Mouse (Mus musculus) embryo, embryonic 11.5 days (tissue): ENCODE data around the gene Eif2b2.

ENCODE experiments used
- DNase-seq: peaks from one replicate; pipeline ENCODE4 v3.0.0-alpha.2; 2012; ENCODE audit warnings: low read depth, low spot score

Eif2b2 gene

GRCm38 (mm10) chr12:85252083-85252482 lies 32.8 kb downstream of the Eif2b2 start:
- DNase-seq: no peak

- no peak for DNase-seq
These were observed 36.9 kb downstream of the Eif2b2 start for GRCm38 (mm10) chr12:85256074-85256751.

DNA sequence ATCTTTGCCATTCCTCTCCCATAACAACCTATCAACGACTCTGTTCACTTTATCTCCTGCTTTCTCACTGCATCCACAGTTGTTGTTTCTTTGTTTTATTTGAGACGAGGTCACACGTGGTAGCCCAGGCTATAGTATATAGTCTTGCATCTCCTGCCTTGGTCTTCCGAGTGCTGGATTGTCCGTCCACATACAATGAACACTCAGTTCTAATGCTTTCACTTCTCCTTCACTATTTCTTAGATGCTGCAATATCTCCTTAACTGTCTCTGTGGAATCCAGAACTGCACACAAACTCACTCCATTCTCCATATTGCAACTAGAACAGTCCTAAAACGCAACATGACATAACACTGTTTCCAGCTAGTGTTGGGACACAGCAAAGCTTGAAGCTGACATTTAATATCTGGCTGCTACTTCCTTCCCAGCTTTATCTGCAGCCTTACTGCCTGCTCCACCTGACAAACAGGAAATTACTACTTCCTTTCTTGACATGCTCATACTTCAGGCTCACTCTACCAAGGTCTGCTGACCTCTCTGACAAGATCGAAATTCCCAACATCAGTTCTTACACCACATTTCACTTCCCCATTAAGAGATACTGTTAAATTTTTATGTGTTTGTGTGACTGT lies 37.8 kb downstream of the Eif2b2 start:
- no peak for DNase-seq

GRCm38 (mm10) chr12:85262489-85262888 lies 43.2 kb downstream of the Eif2b2 start:
- DNase-seq: peak; percentile 54

DNA sequence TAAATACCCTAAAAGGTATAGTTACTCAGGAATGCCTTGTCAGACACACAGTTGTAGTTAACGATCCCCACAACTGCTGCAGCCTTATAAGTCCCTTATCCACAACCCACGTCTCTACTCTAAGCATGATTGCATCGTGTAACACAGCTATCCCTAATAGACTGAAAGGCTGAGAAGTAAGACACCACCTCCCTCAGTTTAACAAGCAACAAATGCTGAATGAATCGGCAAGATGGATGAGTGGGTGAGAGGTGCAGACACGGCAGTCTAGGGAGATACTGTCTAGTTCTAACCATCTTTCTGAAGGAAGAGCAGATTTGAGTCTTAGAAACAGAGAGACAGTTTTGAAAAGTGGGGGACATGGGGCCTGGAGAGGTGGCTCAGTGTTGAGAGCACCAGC lies 43.9 kb downstream of the Eif2b2 start:
- no peak for DNase-seq

DNA sequence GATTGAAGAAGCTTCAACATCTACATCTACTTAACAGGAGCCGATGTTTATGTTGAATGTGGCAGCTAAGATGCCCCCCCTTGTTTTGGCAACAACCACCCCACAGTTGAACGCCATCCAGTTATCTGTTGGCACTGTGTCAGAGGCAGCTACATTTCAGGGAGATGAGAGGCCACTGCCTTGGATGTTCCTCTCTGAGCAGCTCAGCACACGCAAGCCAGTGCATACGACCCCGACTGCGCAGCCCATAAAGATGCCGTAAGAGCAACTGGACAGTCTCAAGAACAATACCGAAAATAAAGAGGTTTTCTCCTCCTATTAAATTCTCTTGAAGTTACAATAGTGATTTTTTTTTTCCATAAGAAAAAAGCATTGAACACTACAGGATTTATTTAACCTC lies 45.2 kb downstream of the Eif2b2 start:
- DNase-seq: no peak

DNA sequence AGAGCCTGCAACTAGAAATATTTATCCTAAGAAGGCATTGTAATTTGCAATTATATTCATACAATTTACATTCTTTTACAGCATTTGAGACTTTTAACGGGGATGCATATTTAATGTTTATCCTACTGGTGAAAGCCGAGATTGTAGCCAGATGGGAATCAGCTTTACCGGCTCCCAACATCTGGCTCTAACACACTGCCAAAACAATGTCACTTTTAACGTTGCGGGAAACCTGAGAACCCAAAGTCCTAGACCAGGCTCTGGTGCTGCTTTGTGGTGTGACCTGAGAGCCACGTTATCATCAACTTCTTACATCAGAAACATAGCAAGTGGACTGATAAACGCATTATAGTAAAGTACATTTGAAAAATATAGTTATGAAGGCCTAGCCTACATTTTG lies 45.7 kb downstream of the Eif2b2 start:
- no peak for DNase-seq

DNA sequence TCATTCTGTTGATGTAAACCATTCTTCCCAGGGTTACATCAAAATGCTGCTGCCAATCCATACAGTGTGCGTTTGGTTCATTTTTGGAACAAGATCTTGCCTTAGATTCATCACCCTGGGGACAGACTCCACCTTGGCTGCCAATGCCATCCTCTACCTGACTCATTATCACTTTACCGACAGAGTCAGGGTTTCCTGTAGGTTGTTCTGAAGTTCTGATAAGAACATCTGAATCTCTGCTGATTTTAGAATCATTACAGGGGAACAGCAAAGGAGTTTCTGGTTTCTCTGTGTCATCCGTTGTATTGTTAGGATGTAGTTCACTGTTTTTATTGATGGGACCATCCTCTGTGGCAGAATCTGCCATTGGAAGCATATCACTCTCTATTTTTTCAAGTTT lies 47.0 kb downstream of the Eif2b2 start:
- no peak for DNase-seq

DNA sequence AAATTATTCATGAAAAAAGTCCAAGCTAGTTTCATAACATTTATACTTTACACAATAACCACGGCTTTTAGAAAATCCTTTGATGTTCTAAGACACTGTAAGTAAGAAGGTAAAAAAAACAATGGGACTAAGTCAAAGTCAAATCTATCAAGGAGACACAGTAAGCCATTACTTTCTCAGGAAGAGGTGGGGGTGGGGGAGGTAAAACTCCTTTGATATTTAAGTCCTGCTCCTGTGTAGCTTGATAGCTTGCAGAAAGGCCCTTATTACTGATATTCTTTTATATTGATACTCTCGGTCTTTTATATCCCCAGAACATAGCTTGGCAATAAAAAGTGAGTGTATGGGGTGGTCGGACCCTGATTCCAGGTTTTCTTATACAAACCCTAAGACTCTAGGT lies 50.5 kb downstream of the Eif2b2 start:
- DNase-seq: no peak

DNA sequence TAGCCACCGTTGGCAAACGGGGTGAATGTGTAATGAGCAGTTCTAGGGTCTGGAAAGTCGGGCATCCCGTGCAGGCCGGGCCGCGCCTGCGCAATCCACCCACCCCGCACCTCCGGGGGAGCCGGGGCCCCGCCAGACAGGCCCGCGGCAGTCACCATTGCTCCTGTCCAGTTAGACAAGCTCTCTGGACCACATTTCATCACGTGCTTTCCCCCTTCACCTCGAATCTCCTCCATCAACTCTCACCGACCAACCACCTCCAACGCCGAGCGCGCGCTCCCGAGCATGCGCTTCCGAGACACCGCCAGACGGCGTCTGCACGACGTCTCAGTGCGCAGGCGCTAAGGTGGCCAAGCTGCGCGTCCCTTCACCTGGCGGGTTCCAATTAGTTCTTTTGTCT lies 51.0 kb downstream of the Eif2b2 start, which contains the start of gene Mlh3:
TSS of gene Mlh3 (minus strand) at position 281 of the 400 bp plus-strand sequence.
- peak; percentile 80 for DNase-seq

GRCm38 (mm10) chr12:85271132-85271842 lies 52.0 kb downstream of the Eif2b2 start:
- DNase-seq: no peak

- DNase-seq: no peak
These were observed 52.5 kb downstream of the Eif2b2 start for GRCm38 (mm10) chr12:85271843-85272206.

GRCm38 (mm10) chr12:85273508-85273907 lies 54.2 kb downstream of the Eif2b2 start:
- DNase-seq: no peak
